Mouse (Mus musculus) frontal cortex, postnatal 36 days (tissue): ENCODE results near the gene Col26a1.

Experiments
- DNase-seq, 2 experiments: peaks; one replicate each; pipeline ENCODE4 v3.0.0; 2022; ENCODE audit warnings: low spot score in 2 of 2

Gene Col26a1

DNA sequence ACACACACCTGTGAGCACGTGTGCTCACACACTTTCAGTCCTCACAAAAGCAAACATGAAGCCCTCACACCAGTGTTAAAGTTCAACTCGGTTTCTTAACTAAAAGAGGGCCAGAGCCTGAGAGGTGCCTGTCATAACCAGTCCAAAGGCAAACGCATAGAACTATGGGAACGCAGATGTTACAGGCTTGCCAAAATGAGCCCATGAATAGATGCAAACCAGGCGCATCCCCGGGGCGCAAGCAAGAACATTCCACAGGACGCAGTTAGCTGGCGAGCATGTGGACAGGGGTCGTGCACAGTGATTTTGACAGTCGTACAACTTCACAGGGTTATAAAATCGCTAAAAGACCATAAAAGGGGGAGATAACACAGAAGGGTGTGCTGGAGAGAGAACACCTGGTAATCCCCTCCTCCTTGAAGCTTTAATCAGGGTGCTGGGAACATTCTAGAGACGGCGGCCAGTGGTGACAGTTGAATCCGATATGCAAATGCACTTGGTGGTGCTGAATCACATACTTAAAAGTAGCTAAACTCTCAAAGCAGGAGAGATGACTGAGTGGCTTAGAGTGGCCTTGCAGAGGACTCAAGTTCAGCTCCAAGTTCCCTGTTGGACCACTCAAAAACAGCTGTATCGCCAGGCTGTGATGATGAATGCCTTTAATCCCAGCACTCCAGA lies 76.5 kb downstream of the Col26a1 start:
- DNase-seq, result no peak

DNA sequence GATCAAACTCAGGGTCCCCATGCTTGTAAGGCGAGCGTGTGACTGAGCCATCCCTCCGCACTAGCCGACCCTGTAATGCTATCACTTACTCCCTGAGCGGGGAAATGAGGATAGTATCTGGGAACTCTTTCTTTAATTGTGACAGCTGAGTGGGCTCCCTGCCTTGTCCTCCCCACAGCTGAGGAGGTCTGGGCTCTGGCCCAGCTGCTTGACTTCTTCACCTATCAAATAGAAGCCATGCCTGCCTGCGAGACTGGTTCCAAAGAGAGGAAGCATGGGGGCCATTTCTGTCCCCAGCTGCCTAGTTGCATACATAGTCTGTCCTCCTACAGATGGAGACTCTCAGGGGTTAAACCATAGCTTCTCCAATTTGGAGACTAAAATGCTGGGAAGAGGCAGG lies 78.0 kb downstream of the Col26a1 start:
- DNase-seq, result no peak

DNA sequence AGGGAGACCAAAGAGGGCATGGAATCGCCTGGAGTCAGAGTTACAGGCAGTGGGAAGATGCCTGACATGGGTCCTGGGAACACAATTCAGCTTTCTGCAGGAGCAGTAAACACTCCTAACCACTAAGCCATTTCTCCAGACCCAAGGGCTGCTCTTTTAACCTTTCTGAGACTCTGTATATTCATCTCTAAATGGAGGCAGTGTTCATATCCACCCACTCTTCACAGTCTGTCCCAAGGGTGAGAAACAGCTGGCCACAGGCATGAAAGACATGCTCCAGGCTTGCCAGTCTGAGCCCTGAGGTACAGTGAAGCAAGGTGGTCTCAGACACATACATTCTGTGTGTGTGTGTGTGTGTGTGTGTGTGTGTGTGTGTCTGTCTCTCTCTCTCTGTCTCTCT lies 78.8 kb downstream of the Col26a1 start:
- no peak for DNase-seq

DNA sequence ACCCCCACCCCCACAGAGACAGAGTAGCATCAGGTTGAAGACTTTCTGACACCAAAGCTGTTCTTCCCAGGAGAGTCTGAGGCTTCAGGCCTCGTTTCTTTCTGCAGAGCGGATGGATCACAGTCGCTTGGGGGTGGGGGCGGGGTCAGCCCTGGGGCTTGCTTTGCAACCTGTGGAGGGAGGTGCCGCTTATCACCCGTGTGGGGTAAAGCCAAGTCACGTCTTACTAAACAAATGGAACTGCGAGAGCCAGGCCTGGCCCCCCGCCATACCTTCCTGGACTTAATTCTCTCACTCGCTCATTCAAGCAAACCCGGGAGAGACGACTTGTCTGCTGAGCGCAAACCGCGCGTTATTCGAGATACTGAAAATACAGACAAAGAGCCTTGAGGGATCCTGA lies 80.3 kb downstream of the Col26a1 start:
- DNase-seq, result no peak

DNA sequence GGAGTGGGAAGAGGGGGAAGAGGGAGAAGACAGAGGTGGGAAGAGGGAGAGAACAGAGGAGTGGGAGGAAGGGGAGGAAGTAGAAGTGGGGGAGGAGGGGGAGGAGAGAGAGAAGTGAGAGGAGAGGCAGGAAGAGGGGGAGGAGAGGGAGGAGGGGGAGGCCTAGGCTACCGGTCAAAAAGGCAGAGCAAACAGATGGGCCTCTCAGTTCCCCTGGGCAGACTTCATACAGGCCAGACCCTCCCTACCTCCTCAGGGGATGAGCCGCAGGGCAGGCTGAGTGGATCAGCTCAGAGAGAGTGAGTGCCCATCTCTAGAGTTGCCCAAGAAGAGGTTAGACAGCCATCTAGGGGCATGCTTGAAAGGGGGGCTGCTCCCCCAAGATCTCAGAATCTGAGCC lies 86.1 kb downstream of the Col26a1 start:
- DNase-seq, result no peak

DNA sequence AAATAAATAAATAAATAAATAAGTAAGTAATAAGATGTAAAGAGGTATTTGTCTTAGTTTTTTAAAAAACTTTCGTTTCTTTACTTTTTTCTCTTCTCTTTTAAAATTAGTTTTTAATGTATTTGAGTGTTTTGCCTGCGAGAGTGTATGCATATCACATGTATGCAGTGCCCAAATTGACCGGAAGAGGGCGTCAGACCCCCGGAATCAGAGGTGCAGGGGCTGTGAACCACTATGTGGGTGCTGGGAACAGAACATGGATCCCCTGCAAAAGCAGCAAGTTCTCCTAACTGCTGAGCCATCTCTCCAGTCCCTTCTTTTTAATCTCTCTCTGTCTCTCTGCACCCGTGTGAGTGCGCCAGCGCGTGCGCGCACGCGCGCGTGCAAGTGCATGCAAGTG lies 89.2 kb downstream of the Col26a1 start:
- DNase-seq, result no peak

DNA sequence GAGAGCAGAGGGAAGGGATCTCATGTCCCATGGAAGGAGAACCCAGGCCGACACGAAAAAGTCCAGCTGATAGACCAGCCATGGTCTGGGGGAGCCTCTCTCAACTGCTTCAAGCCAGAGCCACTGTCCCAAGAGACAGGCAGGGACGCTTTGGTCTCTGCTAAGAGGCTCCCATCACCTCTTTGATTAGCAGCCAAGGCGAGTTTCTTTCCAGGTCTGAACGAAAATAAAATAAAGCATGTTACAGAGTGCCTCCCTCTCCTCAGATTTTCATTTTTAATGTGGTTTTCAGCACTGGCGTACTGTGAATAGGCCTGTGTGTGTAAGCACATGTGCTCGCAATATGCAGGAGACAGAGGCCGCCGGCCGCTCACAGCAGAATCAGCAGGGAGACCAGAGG lies 90.5 kb downstream of the Col26a1 start:
- no peak for DNase-seq

DNA sequence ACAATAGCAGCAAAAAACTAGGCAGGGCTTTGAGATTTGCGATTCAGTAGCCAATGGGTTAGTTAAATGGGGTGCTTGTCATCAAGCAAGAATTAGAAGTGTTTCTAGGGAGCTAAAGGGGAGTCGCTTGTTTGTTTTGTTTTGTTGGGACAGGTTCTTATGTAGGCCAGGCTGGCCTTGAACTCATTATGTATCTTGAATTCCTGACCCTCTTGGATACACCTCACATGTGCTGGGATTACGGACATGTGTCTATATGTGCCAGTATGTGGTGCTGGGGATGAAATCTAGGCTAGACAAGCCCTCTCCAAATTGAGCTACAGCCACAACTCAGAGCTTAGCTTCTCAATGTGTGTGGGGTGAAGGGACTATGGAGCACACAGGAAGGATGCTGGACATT lies 91.8 kb downstream of the Col26a1 start:
- DNase-seq, result no peak

DNA sequence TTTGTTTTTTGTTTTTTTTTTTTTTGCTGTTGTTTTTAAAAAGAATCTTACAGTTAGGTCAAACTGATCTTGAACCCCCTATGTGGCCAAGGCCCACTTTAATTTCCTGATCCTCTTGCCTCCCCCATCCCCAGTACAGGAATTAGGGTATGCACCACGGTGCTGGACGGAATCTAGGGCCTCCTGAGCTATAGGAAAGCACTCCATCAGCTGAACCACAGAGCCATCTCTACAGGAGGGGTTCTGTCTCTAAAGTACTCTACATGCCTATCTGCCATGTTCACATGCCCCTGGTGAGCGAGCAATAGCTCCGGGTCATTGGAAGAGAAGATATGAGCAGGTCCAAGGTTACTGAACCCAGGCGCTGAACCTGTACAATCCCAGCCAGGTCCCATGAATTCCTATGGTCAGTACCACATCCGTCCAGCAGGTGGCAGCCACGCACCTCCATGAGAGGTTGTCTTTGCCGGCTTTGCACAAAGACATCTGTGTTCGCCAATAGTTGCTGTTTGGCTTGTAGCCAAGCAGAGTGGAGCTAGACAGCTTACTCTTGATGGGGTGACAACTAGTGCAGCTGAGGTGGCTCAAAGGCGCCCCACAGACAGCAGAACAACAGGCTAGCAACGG lies 92.3 kb downstream of the Col26a1 start:
- peak; percentile 93 to 95 for DNase-seq

DNA sequence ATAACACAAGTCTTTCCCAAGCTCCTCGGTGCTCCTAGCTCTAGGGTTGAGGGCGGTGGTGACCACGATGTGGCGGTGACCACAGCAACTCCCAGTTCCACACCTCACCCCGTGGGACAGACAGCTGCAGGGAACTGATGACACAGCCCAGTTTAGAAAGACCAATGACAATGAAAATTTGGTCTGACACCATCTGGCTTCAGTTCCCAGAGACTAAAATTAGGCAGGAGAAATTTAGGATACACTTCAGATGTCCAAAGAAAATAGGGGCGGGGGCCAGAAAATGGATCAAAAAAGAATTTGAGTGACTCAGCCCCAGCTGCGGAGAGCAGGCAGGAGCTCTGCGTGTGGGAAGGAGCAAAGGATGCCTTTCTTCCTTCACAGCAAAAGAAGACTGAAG lies 98.5 kb downstream of the Col26a1 start:
- DNase-seq, result peak; percentile 38 to 72

DNA sequence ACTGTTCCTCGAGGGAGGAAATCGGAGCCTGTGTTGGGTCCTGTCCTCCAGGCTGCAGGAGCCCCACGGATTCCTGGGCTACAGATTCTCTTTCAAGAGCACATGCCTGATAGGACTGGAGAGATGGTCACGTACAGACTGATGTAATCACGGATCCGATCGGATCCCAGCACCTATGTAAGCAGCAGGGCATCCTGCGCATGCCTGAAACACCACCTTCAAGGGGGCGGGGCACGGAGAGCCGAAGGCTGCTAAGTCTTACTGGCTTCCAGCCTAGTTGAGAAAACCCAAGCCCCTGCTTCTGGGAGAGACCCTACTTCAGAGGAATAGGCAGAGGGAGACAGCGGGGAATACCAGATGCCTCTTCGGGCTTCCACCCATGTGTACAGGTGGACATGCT lies 100.4 kb downstream of the Col26a1 start:
- no peak for DNase-seq

DNA sequence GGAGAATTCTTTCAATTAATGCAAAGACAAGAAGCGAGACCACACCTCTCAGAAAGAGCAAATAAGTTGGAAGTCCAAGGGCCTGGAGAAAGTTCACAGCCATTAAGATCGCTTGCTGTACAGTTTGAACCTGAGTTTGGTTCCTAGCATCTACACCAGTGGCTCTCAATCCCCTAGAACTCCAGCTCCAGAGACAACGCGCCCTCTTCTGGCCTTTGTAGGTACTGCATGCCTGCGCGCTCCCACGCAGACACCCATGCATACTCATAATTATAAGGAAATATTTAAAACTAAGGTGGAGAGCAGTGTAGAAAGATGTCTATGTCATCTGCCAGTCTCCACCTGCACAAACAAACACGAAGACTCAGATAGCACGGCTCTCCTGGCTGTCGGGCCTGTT lies 102.5 kb downstream of the Col26a1 start:
- peak; percentile 29 to 32 for DNase-seq

DNA sequence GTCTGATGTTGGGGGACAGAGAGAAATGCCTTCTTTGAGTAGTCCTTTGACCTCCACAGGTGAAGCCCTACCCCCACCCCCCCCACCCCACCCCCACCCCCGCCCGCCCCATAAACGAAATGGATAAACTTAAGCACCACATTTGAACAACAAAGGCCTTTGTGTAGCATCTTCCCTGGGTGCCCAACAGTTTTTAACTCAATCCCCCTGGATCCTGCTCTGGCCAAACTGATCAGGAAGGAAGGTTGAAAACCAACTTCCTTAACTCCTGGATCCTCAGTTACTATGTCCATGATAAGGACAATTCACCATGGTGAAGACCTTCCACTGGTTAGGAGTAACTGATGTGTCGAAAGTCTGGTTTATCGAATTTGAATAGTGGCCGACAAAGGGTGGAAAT lies 103.1 kb downstream of the Col26a1 start:
- DNase-seq, result no peak

DNA sequence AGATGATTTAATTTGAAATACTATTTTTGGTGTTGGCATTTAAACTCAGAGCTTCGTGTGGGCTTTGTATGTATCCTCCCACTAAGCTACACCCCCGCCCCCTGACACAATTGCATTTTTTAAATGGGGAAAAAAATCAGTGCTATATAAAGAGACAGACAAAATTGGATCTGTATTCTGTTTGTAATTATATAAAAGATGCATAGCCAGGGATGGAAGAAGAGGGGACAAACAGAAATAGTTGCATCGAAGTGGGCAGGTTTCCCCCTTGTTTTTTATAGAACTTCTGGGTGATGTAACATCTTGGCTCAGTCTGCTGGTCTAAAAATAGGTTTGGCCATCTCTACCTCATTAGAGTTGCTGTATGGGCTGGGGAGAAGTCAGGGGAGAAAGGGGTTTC lies 107.5 kb downstream of the Col26a1 start:
- DNase-seq, result peak in 1 of 2 experiments; percentile 20

DNA sequence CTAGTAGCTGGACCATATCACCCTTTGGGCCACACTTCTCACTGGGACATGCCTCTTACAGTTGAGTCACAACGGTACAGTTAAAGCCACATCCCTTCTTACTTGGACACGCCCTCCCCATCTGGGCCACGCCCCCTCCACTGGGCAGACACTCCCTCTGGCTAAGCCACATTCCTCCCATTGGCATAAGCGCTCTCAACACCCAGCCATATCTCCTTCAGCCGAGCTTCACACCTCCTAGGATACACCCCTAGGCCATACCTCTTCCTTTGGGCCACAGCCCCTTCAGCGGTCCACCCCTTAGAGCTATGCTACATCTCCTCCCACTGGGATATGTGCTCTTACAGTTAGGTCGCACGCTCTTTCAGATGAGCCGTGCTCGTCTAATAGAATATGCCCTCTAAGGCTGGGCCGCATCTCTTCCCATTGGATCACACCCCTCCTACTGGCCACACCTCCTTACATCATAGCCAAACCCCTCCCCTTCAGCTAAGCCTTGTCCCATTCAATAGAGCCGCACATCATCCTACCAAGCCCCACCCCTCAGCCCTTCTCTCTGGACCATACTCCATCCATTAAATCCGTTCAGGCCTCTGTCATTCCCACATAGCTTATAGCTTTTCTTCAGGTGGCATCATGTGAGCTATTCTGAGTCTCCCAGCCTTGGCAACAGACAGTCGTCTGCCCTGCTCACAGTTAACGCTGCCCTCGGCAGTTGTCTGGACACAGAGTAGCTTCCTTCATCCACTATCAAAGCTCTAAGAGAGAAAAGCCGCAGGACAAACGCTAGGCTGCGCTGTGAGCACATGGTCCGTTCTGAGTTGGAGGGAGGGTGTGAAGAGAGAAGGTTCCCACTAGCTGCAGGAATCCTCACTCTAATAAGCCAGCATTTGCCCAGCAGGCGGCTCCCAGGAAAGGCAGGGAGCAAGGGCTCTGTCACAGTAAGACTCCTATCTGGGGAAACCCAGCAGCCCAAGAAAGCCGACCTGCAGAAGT lies 109.7 kb downstream of the Col26a1 start:
- no peak for DNase-seq

DNA sequence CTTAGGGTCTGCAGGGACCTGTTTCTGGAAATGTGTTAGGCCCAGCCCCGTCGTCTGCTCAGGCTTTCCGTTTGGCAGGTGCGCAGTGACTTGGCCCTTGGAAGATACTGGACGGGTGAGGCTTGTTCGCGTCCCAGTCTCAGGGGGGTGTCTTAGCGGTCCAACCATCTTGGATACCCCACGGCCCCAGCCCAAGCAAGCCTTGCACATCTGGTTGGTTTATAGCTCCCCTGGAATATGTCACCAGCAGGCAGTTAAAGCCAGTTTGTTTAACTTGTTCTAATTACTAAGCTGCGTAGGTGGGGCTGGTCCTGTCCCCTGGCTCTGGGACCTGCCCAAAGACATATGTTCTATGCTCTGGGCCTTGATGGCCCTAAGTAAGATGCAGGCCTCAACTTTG lies 111.9 kb downstream of the Col26a1 start:
- no peak for DNase-seq

DNA sequence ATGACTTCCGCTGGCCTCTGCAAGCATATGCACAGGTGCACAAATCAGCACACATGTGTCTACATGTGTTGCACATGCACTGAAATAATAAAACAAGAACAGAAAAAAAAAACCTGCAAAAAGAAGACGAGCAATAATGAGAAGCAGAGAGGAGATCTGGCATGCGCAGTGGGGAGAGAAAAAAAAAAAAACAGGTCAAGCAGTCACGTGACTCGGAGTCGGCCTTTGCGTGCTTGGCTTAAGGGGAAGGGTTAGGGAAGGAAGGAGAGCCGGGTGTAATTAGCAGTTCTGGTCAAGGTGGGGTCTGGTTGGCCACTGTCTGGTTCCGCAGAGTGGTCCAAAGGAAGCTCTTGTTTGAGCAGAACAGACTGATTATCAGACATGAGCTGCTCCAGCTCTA lies 115.7 kb downstream of the Col26a1 start:
- no peak for DNase-seq

DNA sequence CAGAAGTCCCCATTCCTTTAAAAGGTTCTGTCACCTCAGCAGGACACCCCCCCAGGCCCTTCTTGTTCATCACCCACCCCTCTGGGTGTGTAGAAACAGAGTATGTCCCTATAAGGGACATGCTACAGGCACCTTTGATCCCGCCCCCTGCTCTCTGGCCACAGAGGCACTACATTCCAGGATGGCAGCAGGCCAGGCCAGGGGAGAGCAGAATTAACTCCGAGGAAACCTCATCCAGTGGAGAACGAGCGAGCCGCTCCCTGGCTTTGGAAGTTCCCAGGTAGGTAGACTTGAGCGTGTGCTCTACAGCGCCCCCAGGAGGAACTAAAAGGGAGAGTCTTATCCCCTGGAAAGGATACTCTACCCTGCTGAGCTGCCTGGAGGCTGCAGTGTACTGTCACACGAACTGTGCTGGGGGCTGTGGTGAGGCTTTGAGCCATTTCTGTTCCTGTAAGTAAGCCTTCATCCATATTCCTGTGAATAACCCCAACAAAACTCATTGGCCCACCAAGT lies 118.8 kb downstream of the Col26a1 start:
- no peak for DNase-seq

DNA sequence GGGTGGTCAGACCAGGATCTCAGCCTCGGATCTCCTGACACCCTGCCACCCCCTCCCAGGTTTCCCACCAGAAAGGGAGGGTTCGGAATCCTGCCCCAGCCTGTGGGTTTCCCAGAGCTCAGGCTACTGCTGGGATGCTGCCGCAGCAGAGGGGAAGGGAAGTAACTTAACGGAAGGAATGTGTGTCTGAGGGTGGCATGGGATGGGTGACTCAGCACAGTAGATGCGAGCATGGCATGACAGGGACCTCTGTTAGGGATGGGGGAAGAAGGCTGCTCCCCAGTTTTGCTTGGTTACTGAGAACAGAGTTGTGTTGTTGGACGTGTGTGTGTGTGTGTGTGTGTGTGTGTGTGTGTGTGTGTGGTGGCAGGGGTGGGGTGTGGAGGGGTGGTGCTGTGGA lies 122.7 kb downstream of the Col26a1 start:
- DNase-seq, result no peak

DNA sequence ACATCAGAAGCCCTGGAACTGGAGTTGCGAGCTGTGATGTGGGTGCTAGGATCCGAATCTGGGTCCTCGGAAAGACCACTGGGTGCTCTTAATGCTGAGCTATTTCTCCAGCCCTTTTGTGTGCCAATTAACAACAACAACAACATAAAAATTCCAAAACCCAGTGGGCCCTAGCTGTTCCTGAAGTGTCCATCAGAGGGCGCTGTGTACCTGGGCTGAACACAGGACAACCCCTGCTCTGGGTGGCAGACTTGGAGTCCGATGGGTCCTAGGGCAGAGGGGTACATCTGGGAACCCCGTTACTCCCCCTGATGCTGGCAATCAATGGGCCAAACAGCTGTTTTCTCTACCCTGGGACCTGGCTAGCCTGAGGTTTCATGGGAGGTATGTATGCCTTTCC lies 123.2 kb downstream of the Col26a1 start:
- DNase-seq, result no peak

DNA sequence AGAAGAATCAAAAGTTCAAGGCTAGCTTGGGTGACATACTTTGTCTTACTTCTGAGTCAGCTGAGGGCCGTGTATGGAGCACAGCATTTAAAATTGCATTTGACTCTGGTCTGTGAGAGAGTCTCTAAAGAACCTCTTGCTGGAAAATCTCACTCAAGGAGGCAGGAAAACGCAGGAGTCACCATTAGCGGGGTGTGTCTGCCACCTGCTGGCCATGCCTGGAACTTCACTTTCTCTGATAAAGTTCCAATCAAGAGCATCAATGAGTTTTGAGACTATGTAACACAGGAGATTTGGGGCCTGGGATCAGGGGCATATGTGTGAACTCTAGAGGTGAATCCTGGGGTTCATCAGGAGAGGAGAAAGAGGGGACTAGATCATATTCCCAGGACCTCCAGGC lies 127.3 kb downstream of the Col26a1 start:
- DNase-seq, result peak; percentile 75 to 78

DNA sequence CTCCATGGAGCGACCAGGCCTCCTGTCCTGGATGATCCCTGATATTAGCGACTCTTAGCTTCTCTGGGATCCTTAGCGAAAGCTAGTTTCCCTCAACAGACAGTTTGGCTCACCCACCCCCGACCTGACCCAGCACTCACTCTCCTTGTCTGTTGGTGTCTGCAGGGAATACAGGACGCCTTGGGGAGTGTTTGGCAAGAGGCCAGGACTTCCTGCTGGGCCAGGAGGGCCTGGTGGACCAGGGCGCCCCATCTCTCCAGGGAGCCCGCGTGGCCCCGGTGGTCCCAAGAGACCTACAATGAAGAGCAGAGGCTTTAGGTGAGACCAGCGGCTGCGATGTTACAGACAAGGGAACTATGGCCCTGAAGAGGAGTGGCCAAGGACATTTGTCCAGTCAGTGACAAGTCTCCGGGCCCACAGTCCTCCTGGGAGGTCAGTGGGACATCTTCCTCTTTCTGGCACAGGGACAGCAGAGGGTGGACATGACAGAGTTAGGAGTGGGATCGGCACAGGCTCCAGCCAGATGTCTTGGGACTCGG lies 128.9 kb downstream of the Col26a1 start:
- DNase-seq, result no peak
